In genomic region chr15:9110526-9111347, GRCm38 (mm10) we compare ENCODE assay signal across 15 mouse cellular contexts.
"Had no signal": no experiment of that assay in that cellular context is flagged by ENCODE, and none has a peak within 500 bp of the region (broad histone marks: within the 10 kb centered on the region; RNA-seq: fewer than 3 reads in every experiment).

No protein-coding gene starts in this region.

- H3K4me3 ChIP-seq: intestine, embryonic 15.5 days; kidney, embryonic 15.5 days; limb, embryonic 15.5 days; midbrain, embryonic 13.5 days; myocyte; neural tube, embryonic 15.5 days; stomach, embryonic 15.5 days had no signal

- H3K9me3 ChIP-seq: intestine, embryonic 15.5 days; kidney, embryonic 15.5 days; limb, embryonic 15.5 days; midbrain, embryonic 13.5 days; neural tube, embryonic 15.5 days; stomach, embryonic 15.5 days had no signal

- H3K27ac ChIP-seq: intestine, embryonic 15.5 days; kidney, embryonic 15.5 days; limb, embryonic 15.5 days; midbrain, embryonic 13.5 days; neural tube, embryonic 15.5 days; stomach, embryonic 15.5 days had no signal

- H3K27me3 ChIP-seq: intestine, embryonic 15.5 days; kidney, embryonic 15.5 days; limb, embryonic 15.5 days; midbrain, embryonic 13.5 days; neural tube, embryonic 15.5 days; stomach, embryonic 15.5 days had no signal

- H3K9ac ChIP-seq: intestine, embryonic 15.5 days; kidney, embryonic 15.5 days; limb, embryonic 15.5 days; lung, embryonic 14.5 days; midbrain, embryonic 13.5 days; neural tube, embryonic 15.5 days; stomach, embryonic 15.5 days had no signal

- H3K4me1 ChIP-seq: kidney, embryonic 15.5 days; limb, embryonic 15.5 days; midbrain, embryonic 13.5 days; neural tube, embryonic 15.5 days; stomach, embryonic 15.5 days had no signal

- ATAC-seq: intestine, embryonic 15.5 days; midbrain, embryonic 13.5 days had no signal

- H3K4me2 ChIP-seq: intestine, embryonic 15.5 days; kidney, embryonic 15.5 days; limb, embryonic 15.5 days; lung, embryonic 14.5 days; midbrain, embryonic 13.5 days; neural tube, embryonic 15.5 days; stomach, embryonic 15.5 days had no signal

- DNase-seq: kidney, adult 2 months; kidney, postnatal 14 days; layer of hippocampus, postnatal 36 days; lung, embryonic 14.5 days; lung, postnatal 10 days; lung, postnatal 4 days; right cerebral cortex, postnatal 14 days; thymus, postnatal 4 days had no signal
